Mouse (Mus musculus) large intestine, adult 2 months (tissue): ENCODE measurements around the gene Prss23. TPM values are rescaled to one million over a fixed set of nuclear protein-coding genes. Genes with fewer than 3 reads are reported as not detected.

Source experiments
- DNase-seq: peaks from one replicate; pipeline ENCODE4 v3.0.0-alpha.2; 2012; ENCODE audit warnings: low read depth, low spot score
- WGBS: fragments of 180-500 bp; shearing (Covaris S2); methylation state at CpG from one replicate; pipeline ENCODE4 v1.1.7; 2018; 5-methylcytosine and 5-hydroxymethylcytosine counted together
- polyA plus RNA-seq: library from polyadenylated mRNA; depleted of rRNA; stranded (reverse); fragments of >200 nt; gene quantifications from 2 replicates; pipeline ENCODE4 v1.2.3, GENCODE M21; 2012; rRNA removed

Gene Prss23
- 150 and 189 TPM in 2 replicates for polyA plus RNA-seq

DNA sequence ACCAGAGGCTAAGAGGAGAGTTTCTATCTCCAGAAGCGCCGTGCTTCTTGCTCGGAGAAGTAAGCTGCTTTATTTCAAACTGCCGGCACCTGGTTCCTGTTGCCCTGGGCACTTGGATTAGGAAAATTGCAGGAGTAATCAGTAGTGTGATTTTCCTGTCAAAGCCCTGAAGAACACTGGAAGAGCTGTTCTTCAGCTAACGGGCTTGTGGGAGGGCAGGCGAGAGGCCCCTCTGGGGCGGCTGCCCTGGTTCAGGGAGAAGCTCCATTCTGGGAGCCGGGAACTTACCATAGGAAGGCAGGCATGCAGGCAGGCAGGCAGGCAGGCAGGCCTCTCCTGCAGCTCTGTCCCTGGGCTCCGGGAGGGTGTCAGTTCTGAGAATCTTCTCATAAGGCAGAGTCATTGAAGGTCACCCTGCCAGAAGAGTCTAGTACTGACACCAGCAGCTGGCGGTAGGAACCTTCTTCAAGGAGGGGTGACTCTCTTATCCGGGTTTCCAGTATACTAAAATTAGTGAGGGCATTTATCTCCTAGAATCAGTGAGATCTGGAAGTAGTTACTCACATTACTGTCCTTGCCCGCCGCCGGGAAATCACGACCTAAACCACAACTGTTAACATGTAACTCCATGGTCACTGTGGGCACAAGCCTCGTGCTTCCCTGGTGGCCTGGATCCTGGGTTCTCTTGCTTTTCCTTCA lies at the start of gene Prss23:
Gene Prss23, minus strand, starts transcription at position 457 of the 699 bp plus-strand sequence.
- DNase-seq, result no peak
- WGBS, result 83% methylated on average over 16 of the region's 16 CpGs

- WGBS, result 97% methylated on average over 3 of the region's 3 CpGs
- no peak for DNase-seq
Measured at GRCm38 (mm10) chr7:89576127-89576526, 49.1 kb upstream of the Prss23 start.

DNA sequence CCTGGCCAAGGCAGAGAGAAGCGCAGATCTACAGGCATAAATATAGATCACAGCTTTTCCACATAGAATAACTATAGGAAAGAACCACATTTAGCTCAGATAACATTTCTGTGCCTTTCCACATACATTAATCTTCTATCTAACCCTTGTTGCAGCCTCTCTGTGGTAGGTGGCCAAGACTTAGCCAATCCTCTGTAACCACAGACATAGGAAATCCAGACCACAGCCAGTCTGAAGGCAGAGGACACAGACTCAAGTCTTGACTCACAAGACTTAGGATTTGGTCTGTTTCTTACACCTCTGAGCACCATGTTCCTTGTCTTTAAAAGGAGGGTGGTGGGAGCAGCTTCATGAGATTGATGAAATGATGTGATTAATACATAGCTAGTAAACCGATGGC lies 37.6 kb upstream of the Prss23 start:
- DNase-seq, result no peak
- WGBS, result 96% methylated on average over 2 of the region's 2 CpGs

DNA sequence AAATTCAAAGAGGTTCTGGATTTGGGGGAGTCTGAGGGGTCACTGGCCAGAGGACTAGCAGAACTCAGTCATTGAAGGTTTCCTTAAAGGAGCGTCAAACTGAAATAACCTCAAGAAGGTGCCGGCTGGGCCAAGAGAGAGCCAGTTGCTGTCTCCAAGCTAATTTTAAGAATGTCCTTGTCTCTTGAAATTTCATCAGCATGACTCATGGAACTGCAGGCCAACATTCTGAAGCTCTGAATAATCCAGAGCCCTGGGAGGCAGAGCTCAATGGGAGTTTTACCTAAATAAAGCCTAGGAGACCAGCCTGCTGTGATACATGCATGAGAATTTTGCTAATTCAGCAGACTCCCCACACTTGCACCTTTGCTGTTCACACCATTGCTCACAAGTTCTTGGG lies 36.5 kb upstream of the Prss23 start:
- 67% methylated on average over 2 of the region's 2 CpGs for WGBS

DNA sequence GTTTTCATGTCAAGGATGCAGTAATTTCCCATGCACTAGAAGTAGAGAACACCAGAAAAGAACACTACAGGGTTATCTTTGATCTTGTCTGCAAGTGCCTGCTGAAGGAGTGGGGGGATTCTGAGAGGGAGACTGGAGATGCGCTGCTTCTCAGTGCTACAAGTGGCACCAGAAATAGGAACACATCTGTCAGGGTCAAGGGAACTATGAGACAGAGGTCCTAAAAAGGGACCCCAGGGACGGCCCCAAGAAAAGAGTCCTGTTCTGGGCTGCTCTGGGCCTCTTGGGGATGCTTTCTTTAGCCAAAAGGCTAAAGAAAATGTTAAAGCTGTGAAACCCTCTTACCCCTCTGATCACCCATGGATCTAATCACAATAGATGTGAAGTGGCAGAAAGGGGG lies 35.2 kb upstream of the Prss23 start:
- 88% methylated on average over 2 of the region's 2 CpGs for WGBS
- DNase-seq, result no peak

More for the DNA sequence above, 36.5 kb upstream of the Prss23 start:
- DNase-seq, result no peak

GRCm38 (mm10) chr7:89560939-89561338 lies 34.0 kb upstream of the Prss23 start:
- DNase-seq, result no peak
- 59% methylated on average over 3 of the region's 3 CpGs for WGBS

GRCm38 (mm10) chr7:89559633-89560032 lies 32.6 kb upstream of the Prss23 start:
- WGBS, result 77% methylated on average over 4 of the region's 4 CpGs
- DNase-seq, result no peak

DNA sequence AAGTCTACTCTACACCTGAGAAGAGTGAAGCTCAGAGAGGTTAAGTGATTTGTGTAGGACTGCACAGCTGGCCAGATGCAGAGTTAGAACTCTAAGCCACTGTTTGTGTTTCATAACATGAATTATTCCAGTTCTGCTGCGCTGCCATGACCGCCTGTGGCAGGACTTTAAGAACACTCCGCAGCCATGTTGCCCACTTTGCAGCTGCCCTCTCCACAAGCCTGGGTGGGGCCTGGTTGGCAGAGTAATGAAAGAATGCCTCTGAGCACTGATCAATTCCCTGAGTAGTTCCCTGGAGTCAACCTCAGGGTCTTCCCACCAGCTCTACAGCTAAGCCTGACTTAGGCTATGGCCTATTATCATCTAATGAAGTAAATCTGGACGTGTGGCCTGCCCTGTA lies 32.1 kb upstream of the Prss23 start:
- 83% methylated on average over 4 of the region's 4 CpGs for WGBS
- no peak for DNase-seq

GRCm38 (mm10) chr7:89558446-89559039 lies 31.6 kb upstream of the Prss23 start:
- no peak for DNase-seq
- WGBS, result 91% methylated on average over 11 of the region's 11 CpGs

GRCm38 (mm10) chr7:89557056-89557455 lies 30.1 kb upstream of the Prss23 start:
- WGBS, result 90% methylated on average over 5 of the region's 5 CpGs
- no peak for DNase-seq

DNA sequence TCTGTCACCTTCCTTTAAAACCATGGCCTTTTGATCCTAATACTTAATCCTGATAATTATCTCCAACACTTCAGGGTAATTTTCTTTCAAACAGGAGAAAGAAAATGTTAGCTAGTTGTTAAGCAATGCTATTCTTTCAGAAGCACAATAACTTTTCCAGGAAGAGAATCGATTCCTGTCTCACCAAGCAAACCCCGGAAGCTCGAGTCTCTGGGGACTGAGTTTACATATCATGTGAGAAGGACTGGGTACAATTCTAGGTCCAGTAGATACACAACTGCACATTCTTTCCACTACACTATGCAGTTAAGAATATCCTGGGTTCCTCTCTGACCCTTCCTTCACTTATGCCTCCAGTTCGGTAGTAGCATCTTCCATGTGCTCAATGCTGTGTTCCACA lies 29.7 kb upstream of the Prss23 start:
- WGBS, result 72% methylated on average over 4 of the region's 4 CpGs
- DNase-seq, result no peak

DNA sequence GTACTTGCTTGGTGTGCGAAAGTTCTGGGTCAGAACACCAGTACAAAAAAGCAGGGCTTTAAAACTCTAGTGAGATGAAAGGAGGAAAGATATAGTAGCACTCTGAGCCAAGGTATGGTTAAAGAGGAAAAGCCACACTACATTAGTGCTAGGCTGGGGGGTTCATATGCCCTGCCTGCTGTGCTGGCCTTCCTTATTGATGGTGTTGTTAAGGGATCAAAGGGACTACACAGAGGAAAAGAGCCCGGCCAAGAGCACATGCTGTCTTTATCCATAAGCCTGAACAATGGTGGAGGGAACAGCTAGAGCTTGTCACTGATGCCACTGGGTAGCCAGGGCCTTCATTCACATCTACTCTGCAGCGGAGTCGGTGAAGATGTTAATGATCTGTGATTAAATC lies 28.2 kb upstream of the Prss23 start:
- WGBS, result 77% methylated on average over 4 of the region's 4 CpGs
- no peak for DNase-seq

- DNase-seq, result peak; percentile 13
Measured at GRCm38 (mm10) chr7:89554068-89554467, 27.1 kb upstream of the Prss23 start.

GRCm38 (mm10) chr7:89540976-89541375 lies 14.0 kb upstream of the Prss23 start:
- DNase-seq, result no peak
- WGBS, result 74% methylated on average over 2 of the region's 2 CpGs

More at GRCm38 (mm10) chr7:89554068-89554467, 27.1 kb upstream of the Prss23 start:
- WGBS, result 30% methylated on average over 1 of the region's 1 CpGs

DNA sequence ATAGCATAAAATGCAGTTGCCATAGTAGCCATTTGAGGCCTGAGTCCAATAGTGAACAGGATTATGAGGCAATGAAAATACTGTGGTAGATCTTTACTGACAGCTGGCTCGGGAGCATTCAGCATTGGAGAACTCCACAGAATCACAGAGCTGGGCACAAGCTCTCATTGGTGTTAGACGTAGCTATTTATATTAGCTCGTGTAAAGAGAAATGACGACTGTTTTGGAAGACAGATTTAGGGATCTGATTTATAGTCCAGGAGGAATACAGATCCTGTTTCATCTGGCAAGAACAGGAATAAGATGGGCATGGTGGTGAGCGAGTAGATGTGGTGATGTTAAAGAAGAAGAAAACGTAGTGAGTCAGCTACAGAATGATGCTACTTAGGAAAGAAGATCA lies 12.4 kb upstream of the Prss23 start:
- DNase-seq, result no peak
- WGBS, result 65% methylated on average over 6 of the region's 6 CpGs

GRCm38 (mm10) chr7:89527430-89527856 lies 456 bp upstream of the Prss23 start:
- DNase-seq, result no peak
- 87% methylated on average over 4 of the region's 4 CpGs for WGBS

DNA sequence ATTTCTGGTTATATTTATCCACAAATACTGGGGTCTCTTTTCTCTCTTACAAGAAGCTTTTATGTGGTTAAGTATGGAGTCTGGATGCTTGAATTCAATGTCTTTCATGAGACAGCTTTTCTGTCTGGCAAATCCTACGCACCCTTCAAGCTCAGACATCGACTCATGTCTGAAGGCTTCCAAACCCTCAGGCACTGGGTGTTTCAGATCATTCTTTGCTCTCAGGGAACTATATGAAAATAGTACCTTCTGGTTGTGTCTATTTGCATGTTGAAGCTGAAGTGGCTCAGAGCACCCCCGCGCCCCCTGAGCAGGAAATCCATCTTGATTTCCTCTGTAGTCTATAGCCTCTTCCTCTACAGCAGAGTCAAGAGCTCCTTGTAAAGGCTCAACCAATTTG lies 3.2 kb downstream of the Prss23 start:
- DNase-seq, result no peak
- 91% methylated on average over 4 of the region's 4 CpGs for WGBS

- DNase-seq, result peak; percentile 36
- 29% methylated on average over 10 of the region's 10 CpGs for WGBS
Measured at GRCm38 (mm10) chr7:89522170-89522569, 4.8 kb downstream of the Prss23 start.

- WGBS, result 2% methylated on average over 55 of the region's 61 CpGs
- DNase-seq, result no peak
Measured at GRCm38 (mm10) chr7:89517460-89518390, 9.3 kb downstream of the Prss23 start.
